Mouse (Mus musculus) cerebellum, adult 9-11 months (tissue): ENCODE data around the gene Abcc6.
"Not testable (repeated sequence)": the region's sequence is repeated elsewhere in the genome, so short reads cannot be mapped to it uniquely, and the experiment has no call there.

Source experiments
- DNase-seq: peaks from one replicate; pipeline ENCODE4 v3.0.0; 2022

The Abcc6 gene

GRCm38 (mm10) chr7:46025436-46025835, 4.7 kb downstream of the Abcc6 start:
- DNase-seq: no peak

- no peak for DNase-seq
Measured at GRCm38 (mm10) chr7:46021951-46022350, 8.2 kb downstream of the Abcc6 start.

- no peak for DNase-seq
Measured at GRCm38 (mm10) chr7:46019594-46019993, 10.5 kb downstream of the Abcc6 start.

GRCm38 (mm10) chr7:46013266-46014010, 16.7 kb downstream of the Abcc6 start:
- no peak for DNase-seq

- no peak for DNase-seq
Measured at GRCm38 (mm10) chr7:46012121-46012520, 18.0 kb downstream of the Abcc6 start.

GRCm38 (mm10) chr7:46009578-46009977, 20.5 kb downstream of the Abcc6 start:
- peak; percentile 52 for DNase-seq

GRCm38 (mm10) chr7:46002748-46003147, 27.4 kb downstream of the Abcc6 start:
- DNase-seq: no peak

- DNase-seq: no peak
Measured at GRCm38 (mm10) chr7:46000577-46000976, 29.5 kb downstream of the Abcc6 start.

GRCm38 (mm10) chr7:45992470-45992869, 37.6 kb downstream of the Abcc6 start:
- no peak for DNase-seq

GRCm38 (mm10) chr7:45988344-45988743, 41.8 kb downstream of the Abcc6 start:
- DNase-seq: no peak

GRCm38 (mm10) chr7:45986893-45987292, 43.2 kb downstream of the Abcc6 start:
- DNase-seq: no peak

- DNase-seq: peak; percentile 4
Measured at GRCm38 (mm10) chr7:45981612-45982011, 48.5 kb downstream of the Abcc6 start.

GRCm38 (mm10) chr7:45974512-45974911, 55.6 kb downstream of the Abcc6 start:
- DNase-seq: no peak

- no peak for DNase-seq
Measured at GRCm38 (mm10) chr7:45974103-45974502, 56.0 kb downstream of the Abcc6 start.

- DNase-seq: no peak
Measured at GRCm38 (mm10) chr7:45973271-45973687, 56.8 kb downstream of the Abcc6 start.

GRCm38 (mm10) chr7:45971831-45972723, 58.0 kb downstream of the Abcc6 start:
- DNase-seq: no peak

- no peak for DNase-seq
Measured at GRCm38 (mm10) chr7:45956611-45957010, 73.5 kb downstream of the Abcc6 start.

- DNase-seq: no peak
Measured at GRCm38 (mm10) chr7:45949061-45949460, 81.0 kb downstream of the Abcc6 start.

GRCm38 (mm10) chr7:45943280-45943679, 86.8 kb downstream of the Abcc6 start:
- DNase-seq: not testable (repeated sequence)

- no peak for DNase-seq
Measured at GRCm38 (mm10) chr7:45941986-45942385, 88.1 kb downstream of the Abcc6 start.

GRCm38 (mm10) chr7:45939836-45940235, 90.3 kb downstream of the Abcc6 start:
- DNase-seq: no peak

- DNase-seq: peak; percentile 28
Measured at GRCm38 (mm10) chr7:45935114-45935513, 95.0 kb downstream of the Abcc6 start.

GRCm38 (mm10) chr7:45933766-45934165, 96.3 kb downstream of the Abcc6 start:
- DNase-seq: not testable (repeated sequence)

GRCm38 (mm10) chr7:45929688-45930087, 100.4 kb downstream of the Abcc6 start:
- DNase-seq: no peak
